Mouse (Mus musculus): ENCODE measurements around the gene Msi2. TPM values are rescaled to one million over a fixed set of nuclear protein-coding genes. Genes with fewer than 3 reads are reported as not detected.

The Msi2 gene
- polyA plus RNA-seq, 1 experiment, result 14.2 TPM

DNA sequence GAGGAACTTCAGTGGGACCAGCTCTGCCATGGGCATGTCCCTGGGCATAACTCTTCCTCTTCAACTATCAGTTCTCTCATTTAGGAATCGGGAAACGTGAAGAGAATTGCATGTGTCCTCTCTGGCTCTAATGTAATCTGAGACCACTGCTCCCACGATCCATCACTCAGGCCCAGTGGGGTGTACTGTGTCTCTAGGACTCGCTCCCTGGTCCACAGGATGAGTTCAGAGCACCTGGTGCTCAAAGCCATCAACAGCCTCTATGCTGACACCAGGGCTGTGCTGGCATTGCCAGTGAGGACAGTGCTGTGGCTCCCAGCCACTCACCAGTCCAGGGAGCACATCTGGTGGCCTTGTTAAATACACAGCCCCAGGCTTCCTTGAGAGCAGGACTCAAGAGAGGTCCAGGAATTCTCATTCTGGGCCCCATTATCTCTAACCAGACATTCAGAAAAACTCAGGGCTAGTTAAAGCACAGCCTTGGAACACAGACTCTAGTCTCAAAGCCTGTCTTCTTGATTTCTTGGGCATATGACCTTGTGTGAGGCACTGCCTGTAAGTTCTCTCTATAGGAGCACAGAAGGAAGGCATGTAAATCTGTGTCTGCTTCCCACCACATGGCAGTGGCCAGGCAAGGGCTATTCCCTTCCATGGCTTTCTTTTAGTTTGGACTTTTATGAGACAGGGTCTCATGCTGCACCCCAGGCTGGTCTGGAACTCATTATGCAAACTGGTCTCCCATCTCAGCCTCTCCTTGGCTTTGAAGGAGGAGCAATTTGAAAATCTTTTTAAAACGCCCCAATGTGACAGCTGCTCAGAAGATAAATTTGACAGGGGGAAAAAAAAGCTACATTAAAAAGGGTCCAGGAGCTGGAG, 211.5 kb downstream of the Msi2 start:
- no peak for DNase-seq (ENCODE audit: low read depth in 1 of 2, low spot score in 2 of 2)
- WGBS, result 87% methylated on average over 5 of the region's 5 CpGs
- no peak overlapping the region for H3K4me3 ChIP-seq (ENCODE audit: extremely low read depth, insufficient read depth, insufficient read length)

DNA sequence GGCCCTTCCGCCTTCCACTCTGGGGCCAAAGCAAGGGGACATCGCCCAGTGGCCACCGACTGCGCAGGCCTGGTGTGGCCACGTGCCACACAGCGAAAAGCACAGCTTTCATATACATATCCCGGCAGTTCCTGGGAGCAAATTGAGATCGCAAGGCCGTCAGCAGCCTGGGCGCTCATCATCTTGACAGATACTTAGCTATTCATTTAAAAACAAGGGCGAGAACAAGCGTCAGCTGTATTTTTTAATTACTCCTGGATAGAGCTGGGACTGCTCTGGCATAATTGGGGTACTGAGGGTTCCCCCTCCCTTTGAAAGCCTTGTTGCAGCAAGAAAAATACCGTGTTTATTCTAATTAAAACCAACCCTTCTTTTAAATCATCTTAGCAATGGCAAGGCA, 212.2 kb downstream of the Msi2 start:
- TF ChIP-seq POLR2A (IDR thresholded peaks at IDR 0.05; ENCODE audit: low read depth, low read length) (no peak), CTCF (IDR thresholded peaks at IDR 0.05; ENCODE audit: extremely low read depth, insufficient read depth, insufficient read length, insufficient replicate concordance) (no peak)
- DNase-seq (ENCODE audit: low read depth in 1 of 2, low spot score in 2 of 2), result no peak
- H3K27me3 ChIP-seq (ENCODE audit: control insufficient read depth, insufficient read depth, low read length), result no peaks in the 10 kb centered on the region
- WGBS, result 95% methylated on average over 13 of the region's 13 CpGs
- H3K4me3 ChIP-seq (ENCODE audit: extremely low read depth, insufficient read depth, insufficient read length), result no peak overlapping the region
- H3K36me3 ChIP-seq (ENCODE audit: control insufficient read depth, insufficient read depth, low read length), result no peaks in the 10 kb centered on the region
- peaks cover 2% of the 10 kb centered on the region; the same call in 1 of the 2 replicates for H3K4me1 ChIP-seq (ENCODE audit: control insufficient read depth, insufficient read depth, insufficient read length)
- H3K27ac ChIP-seq (ENCODE audit: insufficient read depth, low read length), result no peak overlapping the region

More for the DNA sequence above, 211.5 kb downstream of the Msi2 start:
- Histone ChIP-seq H3K36me3 (ENCODE audit: control insufficient read depth, insufficient read depth, low read length) (no peaks in the 10 kb centered on the region), H3K27ac (ENCODE audit: insufficient read depth, low read length) (no peak overlapping the region), H3K27me3 (ENCODE audit: control insufficient read depth, insufficient read depth, low read length) (no peaks in the 10 kb centered on the region), H3K4me1 (ENCODE audit: control insufficient read depth, insufficient read depth, insufficient read length) (peaks cover 2% of the 10 kb centered on the region; the same call in 1 of the 2 replicates)
- no peak for TF ChIP-seq CTCF (IDR thresholded peaks at IDR 0.05; ENCODE audit: extremely low read depth, insufficient read depth, insufficient read length, insufficient replicate concordance)
- no peak for TF ChIP-seq POLR2A (IDR thresholded peaks at IDR 0.05; ENCODE audit: low read depth, low read length)

DNA sequence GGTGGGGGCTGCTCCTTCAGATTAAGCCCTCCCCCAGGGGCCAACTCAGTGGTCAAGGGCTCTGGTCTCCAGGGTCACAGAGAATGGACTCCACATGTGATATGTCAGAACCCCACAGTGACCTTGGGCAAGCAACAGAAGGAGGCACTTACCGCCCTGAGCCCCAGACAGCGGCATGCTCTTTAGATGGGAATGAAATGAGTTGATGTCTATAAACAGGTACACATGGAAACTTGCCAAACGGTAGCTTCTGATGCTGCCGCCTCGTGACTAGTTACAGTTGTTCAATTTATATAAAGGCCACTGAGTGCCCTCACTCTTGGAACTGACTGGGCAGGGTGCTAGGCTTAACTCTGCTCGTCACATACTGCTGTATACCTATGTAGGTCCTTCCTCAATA, 215.7 kb downstream of the Msi2 start:
- TF ChIP-seq POLR2A (IDR thresholded peaks at IDR 0.05; ENCODE audit: low read depth, low read length) (no peak), CTCF (IDR thresholded peaks at IDR 0.05; ENCODE audit: extremely low read depth, insufficient read depth, insufficient read length, insufficient replicate concordance) (no peak)
- DNase-seq (ENCODE audit: low read depth in 1 of 2, low spot score in 2 of 2), result no peak
- 94% methylated on average over 6 of the region's 6 CpGs for WGBS
- Histone ChIP-seq H3K4me3 (ENCODE audit: extremely low read depth, insufficient read depth, insufficient read length) (no peak overlapping the region), H3K27ac (ENCODE audit: insufficient read depth, low read length) (no peak overlapping the region), H3K4me1 (ENCODE audit: control insufficient read depth, insufficient read depth, insufficient read length) (no peaks in the 10 kb centered on the region), H3K36me3 (ENCODE audit: control insufficient read depth, insufficient read depth, low read length) (no peaks in the 10 kb centered on the region), H3K27me3 (ENCODE audit: control insufficient read depth, insufficient read depth, low read length) (no peaks in the 10 kb centered on the region)

DNA sequence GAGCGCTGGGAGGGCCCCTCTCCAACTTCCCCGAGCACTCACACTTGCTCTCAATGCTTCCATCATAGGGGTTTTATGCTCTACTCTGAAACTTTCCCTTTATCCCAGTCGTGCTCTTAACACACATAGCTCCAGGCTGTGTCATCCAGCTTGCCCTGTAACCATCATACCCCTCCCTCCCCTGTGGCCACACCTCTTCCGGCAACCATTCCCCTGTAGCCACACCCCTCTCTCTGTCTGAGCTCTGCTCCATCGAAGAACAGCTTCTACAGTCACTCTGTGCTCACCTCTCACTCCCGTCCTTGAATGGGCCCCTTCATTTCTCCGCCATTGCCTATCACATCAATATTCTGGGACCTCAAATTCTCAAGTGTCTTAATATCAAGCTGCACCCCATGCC, 219.8 kb downstream of the Msi2 start:
- no peak for DNase-seq (ENCODE audit: low read depth in 1 of 2, low spot score in 2 of 2)
- no peaks in the 10 kb centered on the region for H3K4me1 ChIP-seq (ENCODE audit: control insufficient read depth, insufficient read depth, insufficient read length)
- no peak overlapping the region for H3K27ac ChIP-seq (ENCODE audit: insufficient read depth, low read length)
- H3K4me3 ChIP-seq (ENCODE audit: extremely low read depth, insufficient read depth, insufficient read length), result no peak overlapping the region
- no peaks in the 10 kb centered on the region for H3K36me3 ChIP-seq (ENCODE audit: control insufficient read depth, insufficient read depth, low read length)
- no peaks in the 10 kb centered on the region for H3K27me3 ChIP-seq (ENCODE audit: control insufficient read depth, insufficient read depth, low read length)
- 60% methylated on average over 7 of the region's 7 CpGs for WGBS
- no peak for TF ChIP-seq CTCF (IDR thresholded peaks at IDR 0.05; ENCODE audit: extremely low read depth, insufficient read depth, insufficient read length, insufficient replicate concordance)
- no peak for TF ChIP-seq POLR2A (IDR thresholded peaks at IDR 0.05; ENCODE audit: low read depth, low read length)

DNA sequence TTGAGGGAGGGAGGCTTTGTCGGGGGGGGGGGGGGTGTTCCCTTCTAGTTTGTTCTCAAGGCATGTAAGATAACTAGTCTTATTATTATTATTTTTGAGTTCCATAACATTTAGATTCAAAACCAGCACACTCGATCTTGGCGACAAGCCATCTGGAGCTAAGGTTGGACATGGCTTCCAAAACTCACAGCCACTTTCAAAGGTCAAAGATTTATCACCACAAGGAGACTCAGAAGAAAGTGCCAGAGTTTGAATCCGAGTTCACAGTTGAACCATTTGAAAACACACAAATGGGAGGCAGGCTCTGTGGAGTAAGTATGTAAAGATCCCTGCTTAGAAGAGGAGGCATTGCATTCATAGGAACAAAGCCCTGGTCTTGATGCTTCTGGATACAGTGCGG, 221.9 kb downstream of the Msi2 start:
- H3K4me1 ChIP-seq (ENCODE audit: control insufficient read depth, insufficient read depth, insufficient read length), result peaks cover 3% of the 10 kb centered on the region; the same call in 1 of the 2 replicates
- H3K27me3 ChIP-seq (ENCODE audit: control insufficient read depth, insufficient read depth, low read length), result no peaks in the 10 kb centered on the region
- H3K27ac ChIP-seq (ENCODE audit: insufficient read depth, low read length), result no peak overlapping the region
- no peaks in the 10 kb centered on the region for H3K36me3 ChIP-seq (ENCODE audit: control insufficient read depth, insufficient read depth, low read length)
- H3K4me3 ChIP-seq (ENCODE audit: extremely low read depth, insufficient read depth, insufficient read length), result no peak overlapping the region
- no peak for DNase-seq (ENCODE audit: low read depth in 1 of 2, low spot score in 2 of 2)
- WGBS, result 89% methylated on average over 5 of the region's 5 CpGs
- TF ChIP-seq CTCF (IDR thresholded peaks at IDR 0.05; ENCODE audit: extremely low read depth, insufficient read depth, insufficient read length, insufficient replicate concordance), result no peak
- no peak for TF ChIP-seq POLR2A (IDR thresholded peaks at IDR 0.05; ENCODE audit: low read depth, low read length)

DNA sequence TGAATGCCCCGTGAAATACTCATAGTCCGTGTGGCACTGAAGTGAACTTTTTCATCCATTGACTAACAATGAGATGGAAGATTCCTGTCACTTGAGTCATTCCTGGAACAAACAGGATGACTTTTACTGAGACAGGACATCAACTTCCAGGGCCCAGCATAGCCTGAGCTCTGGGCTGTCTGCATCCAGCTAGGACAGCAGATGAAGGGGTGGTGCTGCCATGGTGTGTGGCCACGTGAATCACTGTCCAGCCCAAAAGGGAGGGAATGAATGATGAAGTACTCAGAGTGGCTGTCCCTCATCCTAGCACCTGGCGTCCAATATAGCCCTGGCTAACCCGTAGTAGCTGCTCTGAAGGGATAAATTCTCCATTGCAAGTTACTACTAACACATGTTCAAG, 222.6 kb downstream of the Msi2 start:
- Histone ChIP-seq H3K4me1 (ENCODE audit: control insufficient read depth, insufficient read depth, insufficient read length) (peaks cover 3% of the 10 kb centered on the region; the same call in 1 of the 2 replicates), H3K4me3 (ENCODE audit: extremely low read depth, insufficient read depth, insufficient read length) (no peak overlapping the region), H3K27me3 (ENCODE audit: control insufficient read depth, insufficient read depth, low read length) (no peaks in the 10 kb centered on the region), H3K27ac (ENCODE audit: insufficient read depth, low read length) (no peak overlapping the region), H3K36me3 (ENCODE audit: control insufficient read depth, insufficient read depth, low read length) (no peaks in the 10 kb centered on the region)
- DNase-seq (ENCODE audit: low read depth in 1 of 2, low spot score in 2 of 2), result no peak
- WGBS, result 92% methylated on average over 5 of the region's 5 CpGs
- TF ChIP-seq POLR2A (IDR thresholded peaks at IDR 0.05; ENCODE audit: low read depth, low read length), result no peak
- TF ChIP-seq CTCF (IDR thresholded peaks at IDR 0.05; ENCODE audit: extremely low read depth, insufficient read depth, insufficient read length, insufficient replicate concordance), result no peak

DNA sequence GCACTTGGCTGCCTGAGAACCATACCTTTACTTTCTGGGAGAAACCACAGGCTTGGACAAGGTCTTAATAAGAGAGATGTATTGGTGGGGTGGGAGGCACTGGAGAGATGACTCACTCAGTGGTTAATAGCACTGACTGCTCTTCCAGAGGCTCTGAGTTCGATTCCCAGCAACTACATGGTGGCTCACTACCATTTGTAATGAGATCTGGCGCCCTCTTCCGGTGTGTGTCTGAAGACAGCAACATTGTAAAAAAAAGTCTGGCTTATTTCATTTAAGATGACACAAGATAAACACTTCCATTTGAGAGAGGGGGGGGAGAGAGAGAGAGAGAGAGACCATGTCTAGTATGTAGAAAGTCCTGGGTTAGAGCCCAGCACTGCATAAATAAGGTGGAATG, 223.3 kb downstream of the Msi2 start:
- no peaks in the 10 kb centered on the region for H3K27me3 ChIP-seq (ENCODE audit: control insufficient read depth, insufficient read depth, low read length)
- H3K36me3 ChIP-seq (ENCODE audit: control insufficient read depth, insufficient read depth, low read length), result no peaks in the 10 kb centered on the region
- H3K4me1 ChIP-seq (ENCODE audit: control insufficient read depth, insufficient read depth, insufficient read length), result peaks cover 3% of the 10 kb centered on the region; the same call in 1 of the 2 replicates
- TF ChIP-seq CTCF (IDR thresholded peaks at IDR 0.05; ENCODE audit: extremely low read depth, insufficient read depth, insufficient read length, insufficient replicate concordance) (no peak), POLR2A (IDR thresholded peaks at IDR 0.05; ENCODE audit: low read depth, low read length) (no peak)
- no peak overlapping the region for H3K27ac ChIP-seq (ENCODE audit: insufficient read depth, low read length)
- 91% methylated on average over 3 of the region's 3 CpGs for WGBS
- DNase-seq (ENCODE audit: low read depth in 1 of 2, low spot score in 2 of 2), result no peak
- no peak overlapping the region for H3K4me3 ChIP-seq (ENCODE audit: extremely low read depth, insufficient read depth, insufficient read length)
